Mouse (Mus musculus) megakaryocyte, adult 5-6 weeks (primary cell): ENCODE measurements at regions not wholly inside any gene's neighbourhood (a gene's known extent, or its start where the extent isn't known, plus 50 kb on each side); places are given as distances from the start of the nearest gene placed in this dataset.
"Not testable (repeated sequence)": the region's sequence is repeated elsewhere in the genome, so short reads cannot be mapped to it uniquely, and the experiment has no call there.

Source experiments
- ATAC-seq: 2 replicates; pipeline ENCODE4 v1.8.0; 2016; ENCODE audit warnings: mild to moderate bottlenecking, inconsistent platforms; ENCODE audit not compliant: poor library complexity, severe bottlenecking

DNA sequence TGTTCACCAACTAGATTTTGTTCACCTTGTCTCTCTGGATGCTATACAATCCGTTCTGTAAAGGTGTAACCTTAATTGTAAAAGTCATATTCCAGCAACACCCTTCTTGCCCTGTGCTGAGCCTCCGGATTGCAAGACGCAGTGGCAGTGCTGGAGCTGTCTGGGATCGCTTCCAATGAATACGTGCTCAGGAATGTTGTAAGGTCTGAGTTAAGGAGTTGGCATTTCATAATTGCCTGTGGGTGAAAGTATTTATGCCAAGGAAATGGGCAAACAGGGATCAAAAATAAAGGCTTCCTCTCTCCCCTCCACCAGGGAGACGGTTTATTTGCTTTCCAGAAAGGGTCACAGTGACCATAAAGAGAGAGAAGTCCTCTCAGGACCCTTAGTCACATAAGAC lies 93.3 kb downstream of the Apob start:
- ATAC-seq, result no peak

DNA sequence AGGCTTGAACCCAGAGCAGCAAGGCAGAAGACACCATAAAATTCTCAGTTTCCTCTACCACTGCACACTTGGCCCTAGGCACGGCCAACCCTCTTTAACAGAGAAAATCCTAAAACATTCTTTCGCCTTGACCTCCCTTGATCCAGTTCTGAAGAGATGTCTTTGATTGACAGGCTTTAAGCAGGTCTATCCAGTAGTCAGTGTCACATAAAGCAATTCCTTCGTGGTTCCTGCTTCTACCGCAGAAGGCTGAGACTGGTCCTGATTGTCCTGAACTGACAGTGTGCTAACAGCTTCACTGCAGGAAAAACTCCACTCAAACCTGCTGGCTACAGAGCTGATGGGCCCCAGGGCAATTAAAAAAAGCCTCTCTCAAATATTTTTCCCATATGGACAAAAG lies 93.8 kb downstream of the Apob start:
- ATAC-seq, result no peak

DNA sequence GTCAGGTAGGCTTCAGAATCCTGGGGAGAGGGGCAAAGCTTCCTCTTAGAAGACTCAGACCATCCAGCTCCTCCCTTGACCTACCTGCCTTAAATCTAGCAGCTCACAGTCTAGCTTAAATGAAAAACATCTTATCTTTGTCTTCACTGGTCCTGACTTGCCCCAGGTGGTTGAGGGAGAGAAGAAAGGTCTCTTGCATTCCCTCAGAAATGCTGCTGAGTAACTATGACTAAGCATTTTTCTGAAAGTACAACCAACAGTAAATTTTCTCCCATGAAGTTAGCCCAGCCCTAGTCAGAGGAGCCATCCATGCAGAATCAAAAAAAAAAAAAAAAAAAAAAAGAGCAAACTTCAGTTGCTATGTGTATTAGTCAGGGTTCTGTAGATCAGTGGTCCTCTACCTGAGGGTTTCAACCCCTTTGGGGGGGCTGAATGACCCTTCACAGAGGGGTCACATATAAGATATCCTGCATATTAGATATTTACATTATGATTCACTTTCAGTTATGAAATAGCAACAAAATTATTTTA lies 98.6 kb downstream of the Apob start:
- no peak for ATAC-seq

DNA sequence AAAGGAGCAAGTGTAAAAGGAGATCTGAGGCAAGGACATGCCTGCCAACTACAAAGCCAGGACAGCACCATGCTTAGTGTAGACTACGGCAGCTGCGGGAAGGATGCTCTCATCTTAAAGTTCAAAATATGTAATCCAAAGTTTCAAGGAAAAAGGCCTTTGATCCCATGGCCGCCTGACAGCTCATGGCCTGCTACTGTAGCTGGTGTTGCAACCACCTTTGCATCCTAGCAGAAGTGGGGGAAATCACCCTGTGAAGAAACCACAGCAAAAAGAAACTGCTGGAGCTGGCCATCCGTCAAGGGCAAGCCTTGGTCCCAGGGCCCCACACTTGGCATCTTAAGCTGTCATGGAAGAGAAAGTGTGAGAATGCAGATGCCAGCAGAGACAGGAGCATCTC lies 99.9 kb downstream of the Apob start:
- ATAC-seq, result no peak

DNA sequence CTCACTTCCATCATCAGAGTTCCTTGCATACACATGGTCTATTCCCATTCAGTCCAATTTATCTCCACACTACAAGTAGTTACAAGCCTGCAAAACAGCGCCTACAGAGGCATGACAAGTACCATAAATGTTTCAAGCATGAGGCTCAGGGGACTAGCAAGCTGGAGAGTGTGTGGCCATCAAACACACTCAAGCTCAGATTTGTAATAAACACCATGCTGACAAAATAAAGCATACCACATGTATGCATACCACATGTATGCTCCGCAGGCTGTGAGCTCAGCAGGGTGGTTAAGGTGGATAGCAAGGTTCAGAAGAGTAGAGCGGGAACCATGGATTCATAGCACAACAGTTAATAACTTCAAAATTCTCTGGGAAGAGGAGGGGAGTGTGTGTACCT lies 100.6 kb downstream of the Apob start:
- ATAC-seq, result no peak

DNA sequence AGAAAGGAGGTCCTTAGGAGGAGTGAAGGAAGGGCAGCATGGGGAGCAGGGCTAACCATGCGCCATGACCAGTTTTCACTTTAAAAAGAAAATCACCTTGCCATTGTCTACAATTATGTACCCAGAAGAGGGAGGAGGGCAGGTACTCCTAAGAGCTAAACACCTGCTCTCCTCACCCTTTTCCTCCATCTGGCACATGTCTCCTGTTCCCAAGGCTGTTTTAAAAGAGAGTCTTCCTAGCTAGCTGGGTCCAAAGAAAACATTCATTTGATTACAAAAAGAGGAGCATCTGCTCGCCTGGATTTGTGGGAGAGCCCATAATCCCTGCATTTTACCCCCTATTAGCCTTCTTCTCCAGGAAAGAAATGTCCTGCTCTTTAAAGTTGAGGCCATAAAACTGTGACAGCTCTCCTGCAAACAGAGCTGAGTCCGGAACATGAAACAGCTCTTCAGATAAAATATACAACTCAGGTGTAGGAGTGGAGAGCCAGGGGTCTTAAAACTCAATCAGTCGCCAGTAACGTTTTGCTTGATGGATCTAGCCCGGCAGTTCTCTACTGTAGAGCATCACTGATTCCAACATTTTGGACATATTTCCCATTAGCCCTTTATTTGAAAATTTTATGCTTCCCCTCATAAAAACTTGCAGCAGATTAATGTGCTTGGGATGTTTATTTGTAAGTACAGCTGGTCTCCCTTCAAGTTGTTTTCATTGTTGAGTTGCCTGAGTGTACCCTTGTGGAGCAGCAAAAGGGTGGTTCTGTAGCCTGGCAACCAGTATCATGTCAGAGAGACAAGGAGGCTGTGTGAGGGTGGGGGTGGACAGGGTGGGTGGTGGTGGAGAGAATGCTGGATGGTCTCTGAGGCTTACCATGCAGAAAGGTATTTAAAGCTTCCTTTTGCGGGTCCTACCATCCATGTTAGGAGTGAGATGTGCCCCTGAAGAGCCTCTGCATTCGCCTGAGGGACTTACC lies 105.5 kb downstream of the Apob start:
- no peak for ATAC-seq

DNA sequence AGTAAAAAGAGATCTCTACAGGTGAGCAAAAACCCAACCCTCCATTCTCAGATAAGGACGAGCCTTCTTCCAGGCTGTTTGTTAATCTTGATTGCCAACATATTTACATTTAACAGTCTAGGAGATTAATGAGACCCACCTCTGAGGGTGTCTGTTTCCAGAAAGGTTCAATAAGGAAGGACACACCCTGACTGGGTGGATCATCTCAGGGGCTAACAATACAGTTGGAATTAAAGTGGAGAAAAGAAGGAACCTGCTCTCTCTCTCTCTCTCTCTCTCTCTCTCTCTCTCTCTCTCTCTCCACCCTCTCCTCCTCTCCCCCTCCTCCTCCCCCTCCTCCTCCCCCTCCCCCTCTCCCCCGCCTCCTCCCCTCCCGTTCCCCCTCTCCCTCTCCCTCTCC lies 110.5 kb downstream of the Apob start:
- ATAC-seq, result no peak

DNA sequence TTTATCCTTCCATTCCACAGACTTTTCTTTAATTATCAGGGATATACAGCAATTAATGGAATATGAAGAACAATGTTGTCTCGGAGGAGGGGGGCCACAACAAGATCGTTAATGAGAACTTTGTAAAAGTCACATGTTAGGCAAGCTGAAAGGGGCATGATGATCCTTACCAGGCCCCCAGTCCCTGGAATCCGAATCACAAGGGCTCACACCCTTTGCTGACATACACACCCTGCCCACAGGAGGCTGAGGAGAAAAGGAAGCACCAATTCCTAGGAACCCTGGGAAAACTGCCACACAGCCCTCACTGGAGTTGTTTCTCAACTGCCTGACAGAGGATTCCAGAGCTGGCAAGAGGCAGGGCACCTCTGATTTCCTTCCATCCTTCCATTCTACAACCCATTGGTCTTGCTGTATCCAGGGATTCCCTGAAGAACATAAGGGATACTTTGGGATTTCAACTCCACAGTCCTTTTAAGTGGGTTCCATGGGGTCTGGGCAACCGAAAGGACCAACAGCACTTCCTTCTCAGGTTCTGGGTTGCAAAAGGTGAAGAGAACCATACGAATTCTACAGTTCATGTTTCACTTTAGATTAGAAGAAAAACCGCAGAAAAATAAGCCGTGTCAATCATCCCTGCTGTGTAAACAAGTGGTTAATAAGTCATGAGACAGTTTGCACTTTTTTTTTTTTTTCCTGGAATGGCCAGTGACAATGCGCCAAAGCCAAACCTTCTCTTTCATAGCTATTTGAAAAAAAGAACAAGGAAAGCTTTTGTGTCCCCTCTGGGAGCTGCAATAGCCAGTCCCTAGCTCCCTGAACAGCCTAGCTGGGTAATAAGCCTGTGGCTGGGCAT lies 112.2 kb downstream of the Apob start:
- ATAC-seq, result no peak

DNA sequence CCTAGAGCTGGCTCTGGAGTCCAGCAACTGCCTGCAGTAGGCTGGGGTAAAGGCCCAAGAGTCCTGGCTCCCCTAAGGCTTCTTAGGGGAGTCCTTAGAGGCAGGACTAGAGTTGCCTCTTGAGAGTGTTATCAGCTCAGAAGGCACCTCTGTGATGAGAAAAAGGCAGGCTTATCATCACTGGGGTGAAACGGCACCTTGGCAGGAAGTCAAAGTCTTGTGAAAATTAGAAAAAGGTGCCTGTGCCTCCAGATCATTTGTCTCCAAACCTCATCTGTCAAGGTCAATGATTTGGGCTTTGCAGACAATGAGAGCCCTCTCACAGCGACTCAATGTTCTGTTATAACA lies 112.8 kb downstream of the Apob start:
- no peak for ATAC-seq

DNA sequence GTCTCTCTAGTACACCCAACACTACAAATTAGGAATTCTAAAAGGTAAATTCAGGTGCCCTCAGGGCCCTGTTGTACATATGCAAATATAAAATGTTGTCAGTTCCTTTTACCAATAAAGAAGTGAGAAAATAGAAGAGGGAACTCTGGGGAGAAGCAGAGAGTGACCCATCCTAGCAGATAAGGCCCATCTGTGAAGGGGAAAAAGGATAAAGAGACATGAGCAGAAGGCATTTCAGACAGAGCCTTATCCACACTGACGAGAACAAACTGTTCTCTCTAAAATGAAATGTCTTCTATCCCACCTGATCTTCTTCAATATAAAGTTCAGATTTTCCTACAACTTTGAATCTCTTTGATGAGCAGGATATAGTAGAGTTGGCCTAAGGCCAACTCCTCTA lies 114.5 kb upstream of the Ldah start:
- no peak for ATAC-seq

DNA sequence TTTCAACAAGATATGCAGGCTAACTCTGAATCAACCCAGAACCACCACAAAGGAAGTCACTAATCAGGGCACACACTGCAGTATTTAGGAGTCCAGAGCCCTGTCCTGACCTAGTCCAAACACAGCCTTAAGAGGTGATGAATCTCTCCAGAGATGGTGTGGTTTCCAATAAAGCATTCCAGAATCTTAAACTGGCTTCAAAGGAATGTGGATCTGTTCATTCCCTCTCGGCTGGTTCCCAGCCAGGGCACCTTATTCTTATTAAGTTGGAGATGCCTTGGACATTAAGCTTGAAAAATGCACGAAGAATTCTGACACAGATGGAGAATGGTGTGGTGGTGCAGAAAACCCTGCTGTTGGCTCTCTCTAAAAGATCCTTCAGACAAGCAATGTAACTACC lies 112.0 kb upstream of the Ldah start:
- ATAC-seq, result no peak

DNA sequence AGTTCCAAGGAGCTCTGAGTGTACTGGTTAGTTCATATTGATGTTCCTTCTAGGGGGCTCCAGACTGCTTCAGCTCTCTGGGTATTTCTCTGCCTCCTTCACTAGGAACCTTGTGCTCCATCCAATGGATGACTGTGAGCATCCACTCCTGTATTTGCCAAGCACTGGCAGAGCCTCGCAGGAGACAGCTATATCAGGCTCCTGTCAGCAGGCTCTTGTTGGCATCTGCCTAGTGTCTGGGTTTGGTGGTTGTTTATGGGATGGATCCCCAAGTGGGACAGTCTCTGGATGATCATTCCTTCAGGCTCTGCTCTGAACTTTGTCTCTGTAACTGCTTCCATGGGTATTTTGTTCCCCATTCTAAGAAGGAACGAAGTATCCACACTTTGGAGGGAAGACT lies 109.5 kb upstream of the Ldah start:
- not testable (repeated sequence) for ATAC-seq

DNA sequence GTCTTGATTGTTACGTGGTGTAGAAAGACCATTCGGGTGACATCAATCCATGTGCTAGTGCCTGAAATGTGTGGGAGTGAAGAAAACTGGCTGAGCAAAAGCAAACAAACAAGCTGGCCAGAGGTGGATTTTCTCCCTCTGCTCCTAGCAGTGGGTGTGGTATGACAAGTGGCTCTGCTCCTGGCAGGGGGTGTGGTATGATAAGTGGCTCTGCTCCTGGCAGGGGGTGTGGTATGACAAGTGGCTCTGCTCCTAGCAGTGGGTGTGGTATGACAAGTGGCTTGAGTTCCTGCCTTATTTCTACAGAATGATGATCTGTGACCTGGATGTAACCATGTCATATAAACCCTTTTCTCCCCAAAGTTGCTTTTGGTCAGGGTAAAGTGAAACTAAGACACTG lies 108.8 kb upstream of the Ldah start:
- no peak for ATAC-seq

DNA sequence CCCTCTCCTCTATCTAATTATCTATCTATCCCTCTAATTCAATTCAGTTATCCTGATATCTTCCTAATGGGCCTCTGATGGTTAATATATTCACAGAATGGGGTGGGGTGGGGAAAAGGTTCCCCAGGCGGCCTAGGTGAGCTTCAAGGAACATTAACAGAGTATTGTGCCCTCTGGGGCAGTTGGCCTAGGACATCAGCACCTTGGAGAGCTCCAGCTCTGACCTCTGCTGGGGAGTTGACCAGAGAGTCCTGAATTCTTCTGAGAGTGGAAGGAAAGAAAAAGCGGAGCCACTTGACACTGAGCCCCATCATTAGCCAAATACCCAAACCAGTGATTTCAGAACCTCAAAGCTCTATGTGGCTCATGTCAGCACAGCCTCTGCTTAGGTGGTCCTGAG lies 108.1 kb upstream of the Ldah start:
- ATAC-seq, result no peak

DNA sequence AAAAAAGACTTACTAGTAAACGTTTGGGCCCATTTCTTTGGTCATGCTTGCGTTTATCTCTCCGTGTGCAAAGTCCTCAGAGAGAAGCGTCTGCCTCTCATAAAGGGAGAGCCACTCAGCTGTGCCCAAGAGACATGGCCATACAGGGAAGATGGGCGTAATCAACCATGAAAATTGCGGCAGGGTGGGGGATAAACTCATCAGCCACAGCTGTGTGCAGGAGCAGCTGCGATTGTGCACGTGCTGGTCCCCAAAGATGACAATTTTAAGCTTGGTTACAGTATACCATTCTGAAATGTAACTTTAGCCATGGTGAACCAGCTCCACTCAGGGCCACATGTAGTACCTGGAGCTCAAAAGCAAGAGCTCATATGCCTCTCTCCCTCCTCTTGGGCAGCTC lies 106.1 kb upstream of the Ldah start:
- ATAC-seq, result no peak

DNA sequence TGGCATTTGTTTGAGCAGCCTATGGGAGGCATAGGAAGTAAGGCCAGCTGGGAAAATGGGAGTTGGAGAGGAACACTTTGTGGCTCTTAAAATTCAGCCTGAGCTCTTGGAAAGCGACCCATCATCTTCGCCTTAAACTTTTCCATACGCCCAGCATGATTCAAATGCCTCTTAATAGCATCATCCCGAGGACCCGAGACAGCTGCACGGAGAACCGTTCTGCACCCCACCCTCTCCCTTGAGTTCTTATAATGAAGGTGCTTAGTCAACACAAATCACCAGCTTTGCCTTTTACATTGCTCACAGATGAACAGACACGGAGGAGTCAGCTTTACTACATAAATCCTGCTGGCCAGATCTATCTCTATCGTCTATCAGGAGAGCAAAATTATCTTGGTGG lies 104.6 kb upstream of the Ldah start:
- no peak for ATAC-seq

DNA sequence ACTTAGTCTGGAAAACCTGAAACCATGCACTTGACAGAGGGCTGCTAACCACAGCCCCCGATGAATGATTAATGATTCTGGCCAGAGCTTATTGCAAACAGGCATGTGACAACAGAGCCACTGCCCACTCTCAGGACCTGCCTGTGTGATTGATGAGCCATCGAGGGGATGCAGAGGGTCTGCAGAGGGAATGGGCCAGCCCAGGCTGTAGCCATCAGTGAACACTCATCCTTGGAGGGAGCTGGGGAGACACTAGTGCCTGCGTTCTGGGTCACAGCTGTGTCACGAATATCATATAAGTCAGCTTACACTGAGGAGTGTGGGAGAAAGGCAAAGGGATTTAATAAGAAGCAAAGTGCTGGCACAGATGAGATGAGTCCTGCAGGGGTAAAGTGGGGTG lies 100.8 kb upstream of the Ldah start:
- no peak for ATAC-seq

DNA sequence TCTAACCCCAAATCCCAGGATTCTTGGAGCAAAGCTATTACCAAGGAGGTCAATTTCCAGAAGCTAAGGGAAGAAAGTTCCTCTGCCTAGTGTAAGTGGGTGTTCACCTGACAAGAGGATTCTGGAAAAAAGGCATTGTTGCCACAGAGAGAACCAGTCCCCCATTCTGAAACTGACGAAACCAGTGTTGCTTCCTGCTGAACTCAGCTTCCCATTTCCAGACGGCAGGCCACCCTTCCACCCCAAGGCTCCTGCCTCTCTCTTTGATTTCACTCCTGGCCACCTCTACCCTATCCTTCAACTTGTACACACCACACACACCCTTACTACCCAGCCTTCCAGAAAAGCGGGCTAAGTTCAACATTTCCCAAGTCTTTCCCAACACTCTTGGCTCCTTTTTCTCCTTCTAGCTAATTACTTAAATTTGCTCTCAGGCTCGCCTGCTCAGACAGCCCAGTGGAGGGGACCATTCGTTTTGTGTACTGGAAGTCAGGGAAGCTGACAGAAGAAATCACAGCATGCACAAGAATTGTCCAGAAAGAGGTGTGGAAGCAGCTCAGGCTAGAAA lies 98.6 kb upstream of the Ldah start:
- ATAC-seq, result no peak

DNA sequence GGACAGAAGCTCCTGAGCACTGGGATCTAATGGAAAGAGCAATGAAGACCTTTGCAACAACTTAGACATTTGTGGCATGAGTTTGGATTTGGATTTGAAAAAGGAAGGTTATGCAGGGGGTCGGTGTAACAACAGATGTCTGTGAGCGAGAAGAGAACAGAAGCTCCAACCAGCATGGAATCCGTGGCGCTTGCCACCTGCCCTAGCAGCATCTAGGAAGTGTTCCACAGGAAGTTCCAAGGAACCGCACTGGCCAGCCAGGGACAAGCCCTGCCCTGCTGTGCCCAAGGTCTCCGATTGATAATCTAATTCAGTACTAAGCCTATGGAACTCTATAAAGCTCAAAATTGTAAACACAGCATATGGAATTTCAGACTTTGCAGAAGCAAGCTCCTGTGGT lies 98.0 kb upstream of the Ldah start:
- no peak for ATAC-seq

DNA sequence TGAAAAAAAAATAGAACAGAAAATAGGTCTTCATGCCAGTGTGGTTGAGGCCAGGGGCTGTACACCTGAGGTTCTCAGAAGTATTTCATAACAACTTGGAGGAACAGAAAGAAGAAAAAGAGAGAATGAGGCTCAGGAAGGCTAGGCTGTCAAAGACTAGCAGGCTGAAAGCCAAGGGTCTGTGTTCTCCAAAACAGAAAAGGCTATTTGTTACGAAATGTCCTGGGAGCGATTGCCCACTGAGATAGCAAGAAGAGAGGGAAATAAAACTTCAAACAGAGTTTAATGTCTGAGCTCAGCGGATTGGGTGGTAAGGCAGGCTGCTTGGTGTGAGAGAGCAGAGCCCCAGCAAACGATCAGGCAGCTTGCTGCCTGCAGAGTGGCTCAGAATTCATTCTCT lies 97.6 kb upstream of the Ldah start:
- ATAC-seq, result no peak

DNA sequence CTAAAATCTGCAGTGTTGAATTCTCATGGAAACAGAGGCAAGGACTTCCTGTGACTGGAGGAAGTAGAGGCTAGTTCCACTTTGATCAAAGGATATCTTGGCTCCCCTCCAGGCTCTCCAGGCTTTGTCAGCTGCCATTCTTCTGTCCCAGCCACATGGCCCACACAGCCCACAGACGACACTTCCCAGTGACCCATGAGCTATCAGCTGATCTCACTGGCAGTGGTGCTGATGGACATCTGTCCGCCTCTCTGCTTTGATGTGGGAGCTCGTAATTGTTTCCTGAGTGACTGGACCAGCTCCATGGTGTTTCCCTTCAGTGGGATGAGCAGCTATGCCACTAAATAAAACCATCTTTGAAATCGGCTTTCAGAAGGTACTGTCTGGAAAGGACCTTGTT lies 96.4 kb upstream of the Ldah start:
- ATAC-seq, result no peak

DNA sequence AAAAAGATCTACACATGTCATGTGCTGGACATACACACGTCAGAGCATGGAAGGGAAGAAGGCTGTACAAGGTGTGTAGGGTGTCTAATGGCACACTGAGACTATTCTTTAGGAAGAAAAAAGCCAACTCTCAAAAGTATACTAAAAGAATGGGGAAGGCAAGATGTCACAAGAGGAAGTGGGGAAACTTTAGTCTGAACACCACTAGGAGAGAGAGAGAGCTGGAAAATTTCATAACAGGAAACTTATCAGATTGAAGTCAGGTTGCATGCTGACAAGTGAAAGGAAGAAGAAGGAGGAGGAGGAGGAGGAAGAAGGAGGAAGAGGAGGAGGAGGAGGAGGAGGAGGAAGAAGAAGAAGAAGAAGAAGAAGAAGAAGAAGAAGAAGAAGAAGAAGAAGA lies 52.3 kb upstream of the Ldah start:
- peak; percentile 60 for ATAC-seq
